Mouse (Mus musculus) thymus, adult 2 months (tissue): Measurements from ENCODE around the gene Eif3k.

Experiments used
- CTCF ChIP-seq: fragments of 200-500 bp; IDR thresholded peaks from 2 replicates; pipeline ENCODE4 v1.5.1; 2012; ENCODE audit warnings: mild to moderate bottlenecking, control low read depth, low read length, moderate library complexity, borderline replicate concordance; ENCODE audit not compliant: control insufficient read depth, poor library complexity, insufficient read depth; ENCODE audit errors: extremely low read depth
- POLR2A ChIP-seq: fragments of 200-500 bp; IDR thresholded peaks from 2 replicates; pipeline ENCODE4 v1.6.1; 2012; ENCODE audit warnings: mild to moderate bottlenecking, low read length, control low read depth, moderate library complexity; ENCODE audit not compliant: control insufficient read depth, poor library complexity, insufficient read depth; ENCODE audit errors: extremely low read depth

- no peak for TF ChIP-seq CTCF
- TF ChIP-seq POLR2A: no peak
These were observed 31.2 kb downstream of the Eif3k start for GRCm38 (mm10) chr7:28950346-28951037.
